Mouse (Mus musculus): ENCODE measurements at regions not wholly inside any gene's neighbourhood (a gene's known extent, or its start where the extent isn't known, plus 50 kb on each side); places are given as distances from the start of the nearest gene placed in this dataset.

DNA sequence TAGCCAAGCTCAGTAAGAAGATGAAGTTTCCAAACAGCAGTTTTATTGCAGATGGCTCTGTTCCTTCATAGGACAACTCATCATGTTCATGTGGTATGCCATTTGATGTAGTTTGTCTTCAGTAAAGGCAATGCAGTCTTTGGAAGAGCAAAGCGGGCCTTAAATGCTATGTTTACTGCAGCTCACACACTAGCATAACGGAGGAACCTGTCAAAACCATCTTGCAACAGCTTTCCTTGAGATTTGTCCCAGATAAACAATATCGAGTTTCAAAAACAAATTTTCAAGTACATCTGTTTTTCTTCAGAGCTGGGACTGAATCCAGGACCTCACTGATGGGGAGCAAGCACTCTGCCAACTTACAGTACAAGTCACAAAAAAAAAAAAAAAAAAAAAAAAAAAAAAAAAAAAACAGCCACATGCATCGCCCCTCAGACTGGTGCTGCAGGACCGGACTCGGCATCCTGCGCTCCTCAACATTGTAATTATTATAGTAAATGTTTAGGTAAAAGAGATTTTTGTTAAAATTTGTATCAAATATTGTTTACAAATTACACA, 1023.4 kb upstream of the Lingo2 start:
- peak in 1 of 2 experiments; percentile 1 for DNase-seq (ENCODE audit: low spot score in 2 of 2)
- Histone ChIP-seq H3K27ac (no peak overlapping the region), H3K4me3 (no peak overlapping the region)
- TF ChIP-seq CTCF (conservative IDR thresholded peaks at IDR 0.05) = no peak

Measured in layer of hippocampus, adult 2 months (tissue).